Mouse (Mus musculus) forebrain, embryonic 10.5 days (tissue): ENCODE data around the gene Ubxn2a. TPM values are rescaled to one million over a fixed set of nuclear protein-coding genes. Genes with fewer than 3 reads are reported as not detected.

Source experiments
- DNase-seq: peaks from one replicate; pipeline ENCODE4 v3.0.0-alpha.2; 2017; ENCODE audit warnings: low spot score; ENCODE audit errors: extremely low spot score
- H3K27ac ChIP-seq: fragments of 300-500 bp; sonication (generic); 2 replicates; pipeline ENCODE4 v1.5.1; 2016; ENCODE audit warnings: mild to moderate bottlenecking
- H3K27me3 ChIP-seq: fragments of 300-500 bp; sonication (generic); 2 replicates; pipeline ENCODE4 v1.6.1; 2016; ENCODE audit warnings: mild to moderate bottlenecking; ENCODE audit not compliant: poor library complexity, severe bottlenecking
- H3K36me3 ChIP-seq: fragments of 300-500 bp; sonication (generic); replicated peaks from 2 replicates; pipeline ENCODE4 v1.6.1; 2016; ENCODE audit warnings: mild to moderate bottlenecking, moderate library complexity
- H3K4me1 ChIP-seq: fragments of 300-500 bp; sonication (generic); 2 replicates; pipeline ENCODE4 v1.6.1; 2016
- H3K4me3 ChIP-seq: fragments of 300-500 bp; sonication (generic); 2 replicates; pipeline ENCODE4 v1.5.1; 2016; ENCODE audit warnings: mild to moderate bottlenecking, moderate library complexity
- H3K9me3 ChIP-seq: fragments of 300-500 bp; sonication (generic); 2 replicates; pipeline ENCODE4 v1.6.1; 2016; ENCODE audit warnings: mild to moderate bottlenecking, moderate library complexity
- WGBS: fragments of 180-500 bp; shearing (Covaris S2); methylation state at CpG from one replicate; pipeline ENCODE4 v1.1.7; 2016; 5-methylcytosine and 5-hydroxymethylcytosine counted together
- polyA plus RNA-seq: library from polyadenylated mRNA; unstranded; fragments of >200 nt; fragmentation: Nextera tagmentation; extraction: Ambion mirVana; gene quantifications from 2 replicates; pipeline ENCODE4 v1.2.1, GENCODE M21; 2016

Gene Ubxn2a
- polyA plus RNA-seq, 1 experiment from 2014 or later, result 22.1 TPM

DNA sequence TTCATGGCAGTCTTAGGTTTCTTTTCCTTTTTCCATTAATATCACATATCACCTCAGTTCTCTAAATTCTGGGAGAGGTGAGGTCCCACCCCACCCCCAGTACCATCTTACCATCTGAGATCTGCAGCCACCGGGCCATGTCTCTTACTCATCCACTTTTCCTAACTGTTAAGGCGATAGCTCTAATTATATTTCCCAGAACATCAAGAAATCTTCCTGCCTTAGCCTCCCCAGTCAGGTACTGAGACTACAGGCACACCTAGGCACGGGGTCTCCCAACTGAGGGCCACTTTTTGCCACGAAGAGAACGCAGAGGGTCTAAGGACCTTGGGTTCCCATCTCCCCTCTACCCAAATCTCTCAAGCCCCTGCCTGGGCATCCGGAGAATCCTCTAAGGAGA is 34.0 kb downstream of the Ubxn2a start:
- DNase-seq, result no peak
- WGBS, result 72% methylated on average over 6 of the region's 6 CpGs
- peaks cover 11% of the 10 kb centered on the region for H3K4me1 ChIP-seq
- H3K9me3 ChIP-seq, result no peaks in the 10 kb centered on the region
- H3K27ac ChIP-seq, result peak overlapping the region; percentile 69
- peaks cover 25% of the 10 kb centered on the region for H3K27me3 ChIP-seq
- peaks cover 4% of the 10 kb centered on the region for H3K36me3 ChIP-seq
- H3K4me3 ChIP-seq, result peak overlapping the region; percentile 53

DNA sequence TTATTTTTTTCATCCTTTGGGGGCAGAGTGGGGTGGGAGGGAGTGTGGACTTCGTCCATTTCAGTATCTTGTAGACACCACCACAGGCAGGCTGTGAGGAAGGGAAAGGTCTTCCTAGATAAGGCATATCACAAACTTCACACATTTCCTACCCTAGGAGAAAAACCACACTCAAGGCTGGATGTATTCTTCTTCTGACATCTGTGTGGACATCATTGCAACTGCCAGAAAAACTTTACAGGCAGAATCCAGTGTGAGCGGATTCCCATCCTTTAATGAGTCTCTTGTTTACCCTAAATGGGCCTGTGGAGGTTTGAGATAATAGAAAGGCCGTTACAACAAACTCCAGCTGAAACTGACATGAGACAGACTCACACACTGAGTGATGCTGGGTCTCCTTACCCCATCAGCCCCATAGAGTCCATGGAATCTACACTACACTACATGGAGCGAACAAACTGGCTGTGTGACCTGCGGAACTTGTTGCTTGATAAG is 34.5 kb downstream of the Ubxn2a start:
- no peak overlapping the region for H3K4me3 ChIP-seq
- peaks cover 25% of the 10 kb centered on the region for H3K27me3 ChIP-seq
- H3K27ac ChIP-seq, result 0 out of 2 replicates have a peak overlapping the region, but pooled peaks have one; percentile 15
- peaks cover 11% of the 10 kb centered on the region for H3K4me1 ChIP-seq
- 78% methylated on average over 5 of the region's 5 CpGs for WGBS
- no peaks in the 10 kb centered on the region for H3K36me3 ChIP-seq
- no peak for DNase-seq
- H3K9me3 ChIP-seq, result no peaks in the 10 kb centered on the region

- Histone ChIP-seq H3K36me3 (no peaks in the 10 kb centered on the region), H3K27ac (0 out of 2 replicates have a peak overlapping the region, but pooled peaks have one; percentile 15), H3K9me3 (no peaks in the 10 kb centered on the region), H3K4me3 (no peak overlapping the region; the same call in 1 of the 2 replicates), H3K4me1 (peaks cover 11% of the 10 kb centered on the region), H3K27me3 (peaks cover 25% of the 10 kb centered on the region)
- 63% methylated on average over 4 of the region's 4 CpGs for WGBS
- no peak for DNase-seq
These were observed 35.2 kb downstream of the Ubxn2a start for GRCm38 (mm10) chr12:4872273-4872672.

DNA sequence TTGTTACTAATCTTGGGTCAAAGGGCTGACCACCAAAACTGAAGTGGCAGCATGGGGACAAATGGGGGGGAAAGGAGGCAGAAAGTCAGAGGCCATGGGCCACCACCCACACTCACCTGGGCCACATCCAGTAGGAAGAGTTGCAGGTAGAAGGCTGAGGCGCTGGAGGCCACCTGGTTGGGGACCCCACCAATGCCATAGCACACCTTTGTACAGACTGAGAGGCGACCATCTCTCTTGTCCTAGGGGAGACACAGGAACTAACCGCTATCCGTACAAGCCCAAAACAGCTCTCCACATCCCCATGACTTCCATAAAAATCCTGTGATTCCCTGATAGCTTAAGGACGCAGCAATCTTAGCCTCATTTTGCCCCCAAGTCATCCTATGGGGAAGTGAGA is 36.2 kb downstream of the Ubxn2a start:
- no peaks in the 10 kb centered on the region for H3K36me3 ChIP-seq
- no peaks in the 10 kb centered on the region for H3K9me3 ChIP-seq
- no peak overlapping the region for H3K27ac ChIP-seq
- peaks cover 25% of the 10 kb centered on the region for H3K27me3 ChIP-seq
- H3K4me1 ChIP-seq, result peaks cover 11% of the 10 kb centered on the region
- H3K4me3 ChIP-seq, result no peak overlapping the region
- no peak for DNase-seq
- 88% methylated on average over 5 of the region's 5 CpGs for WGBS

- Histone ChIP-seq H3K4me3 (no peak overlapping the region), H3K27ac (no peak overlapping the region)
These were observed 38.6 kb downstream of the Ubxn2a start for GRCm38 (mm10) chr12:4868924-4869323.

DNA sequence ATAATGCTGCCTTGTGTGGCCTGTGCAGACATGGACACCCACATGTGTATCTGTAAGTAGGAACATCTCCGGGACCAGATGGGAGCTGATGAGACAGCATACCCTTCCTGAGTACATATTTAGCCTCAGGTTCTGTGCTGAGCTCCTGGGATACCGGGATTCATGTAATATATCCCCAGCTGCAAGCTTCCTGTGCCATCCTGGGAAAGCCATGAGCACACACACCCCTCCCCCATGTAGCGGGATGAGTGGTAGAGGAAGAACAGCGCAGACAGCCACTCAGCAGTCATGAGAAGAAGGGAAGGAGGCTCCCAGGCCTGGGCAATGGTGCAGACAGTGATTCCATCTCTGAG is 43.2 kb downstream of the Ubxn2a start:
- Histone ChIP-seq H3K27me3 (no peaks in the 10 kb centered on the region), H3K4me1 (peaks cover 9% of the 10 kb centered on the region; the same call in 1 of the 2 replicates), H3K27ac (no peak overlapping the region), H3K9me3 (no peaks in the 10 kb centered on the region), H3K36me3 (no peaks in the 10 kb centered on the region), H3K4me3 (no peak overlapping the region)
- DNase-seq, result no peak
- 83% methylated on average over 4 of the region's 4 CpGs for WGBS

More at GRCm38 (mm10) chr12:4868924-4869323, 38.6 kb downstream of the Ubxn2a start:
- Histone ChIP-seq H3K4me1 (peaks cover 10% of the 10 kb centered on the region), H3K27me3 (peaks cover 14% of the 10 kb centered on the region), H3K9me3 (no peaks in the 10 kb centered on the region), H3K36me3 (no peaks in the 10 kb centered on the region)
- no peak for DNase-seq
- WGBS, result 79% methylated on average over 8 of the region's 8 CpGs

DNA sequence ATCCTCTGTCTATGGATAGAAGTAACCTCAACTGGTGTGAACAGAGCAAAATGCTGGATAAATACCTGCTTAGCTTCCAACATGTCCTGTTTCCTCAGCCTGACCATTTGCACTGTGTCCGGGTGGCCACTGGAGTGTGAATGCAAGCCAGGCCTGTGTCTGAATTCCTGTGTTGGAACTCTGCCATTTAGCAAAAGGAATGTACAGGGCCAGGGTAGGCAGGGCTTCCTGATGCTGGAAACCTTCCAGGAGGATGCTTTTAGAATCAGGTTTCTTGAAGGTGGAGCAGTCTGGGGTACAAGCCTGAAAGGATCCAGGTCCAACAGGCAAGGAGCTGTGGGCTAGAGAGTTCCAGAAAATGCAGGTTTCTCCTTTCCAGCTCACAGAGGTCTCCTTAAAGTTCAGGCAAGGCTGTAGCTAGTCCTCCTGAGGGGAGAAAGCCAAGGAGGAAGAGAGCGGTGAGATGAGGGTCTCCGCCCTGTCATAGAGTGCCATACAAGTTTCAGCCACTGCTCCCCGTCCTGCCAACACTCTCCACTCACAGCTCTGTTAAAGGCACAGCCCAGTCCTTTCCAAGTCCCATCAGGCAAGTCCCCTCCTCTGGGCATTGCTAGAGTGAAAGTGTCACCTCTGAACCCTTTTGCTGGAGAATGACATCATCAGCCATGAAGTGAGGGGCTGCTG is 43.7 kb downstream of the Ubxn2a start:
- H3K27me3 ChIP-seq, result no peaks in the 10 kb centered on the region
- no peaks in the 10 kb centered on the region for H3K36me3 ChIP-seq
- no peak overlapping the region for H3K4me3 ChIP-seq
- WGBS, result 90% methylated on average over 4 of the region's 4 CpGs
- H3K4me1 ChIP-seq, result peaks cover 9% of the 10 kb centered on the region; the same call in 1 of the 2 replicates
- no peak for DNase-seq
- no peak overlapping the region for H3K27ac ChIP-seq
- no peaks in the 10 kb centered on the region for H3K9me3 ChIP-seq

GRCm38 (mm10) chr12:4862672-4863071 is 44.8 kb downstream of the Ubxn2a start:
- no peaks in the 10 kb centered on the region for H3K9me3 ChIP-seq
- H3K27me3 ChIP-seq, result no peaks in the 10 kb centered on the region
- DNase-seq, result no peak
- no peak overlapping the region for H3K27ac ChIP-seq
- H3K36me3 ChIP-seq, result peaks cover 10% of the 10 kb centered on the region
- peaks cover 9% of the 10 kb centered on the region; the same call in 1 of the 2 replicates for H3K4me1 ChIP-seq
- H3K4me3 ChIP-seq, result no peak overlapping the region
- 93% methylated on average over 4 of the region's 4 CpGs for WGBS

DNA sequence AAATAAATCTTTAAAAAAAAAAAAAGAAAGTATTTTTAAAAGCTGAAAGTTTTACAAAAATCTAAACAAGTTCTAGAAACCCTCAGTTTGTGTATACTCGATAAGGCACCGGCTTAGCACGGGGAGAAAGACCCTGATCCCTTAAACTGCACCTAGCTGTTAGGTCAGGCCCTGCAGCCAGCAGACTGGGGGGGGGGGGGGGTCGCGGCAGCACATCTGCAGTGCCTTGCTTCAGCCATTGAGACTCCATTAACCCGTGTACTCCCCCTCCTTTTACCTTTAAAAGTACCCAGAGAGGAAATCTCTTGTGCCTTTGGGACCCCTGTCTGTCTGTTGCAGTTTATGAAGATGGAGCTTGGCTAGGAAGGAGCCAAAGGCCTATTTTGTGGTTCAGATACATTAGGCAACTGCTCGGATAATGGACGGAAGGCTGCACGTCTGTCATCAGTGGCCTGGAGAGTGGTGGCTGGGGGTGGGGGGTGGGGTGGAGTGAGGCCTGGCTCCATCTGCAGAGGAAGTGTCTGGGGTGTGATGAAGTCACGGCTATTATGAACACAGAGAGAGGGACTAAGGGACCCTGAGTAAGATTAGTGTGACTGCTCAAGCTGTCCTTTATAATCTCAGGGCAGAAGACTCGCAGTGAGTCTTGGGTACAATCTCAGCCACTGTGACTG is 48.1 kb downstream of the Ubxn2a start:
- H3K36me3 ChIP-seq, result peaks cover 36% of the 10 kb centered on the region
- H3K27me3 ChIP-seq, result no peaks in the 10 kb centered on the region
- H3K9me3 ChIP-seq, result no peaks in the 10 kb centered on the region
- H3K4me1 ChIP-seq, result peaks cover 6% of the 10 kb centered on the region; the same call in 1 of the 2 replicates
- WGBS, result 71% methylated on average over 11 of the region's 11 CpGs
- H3K4me3 ChIP-seq, result no peak overlapping the region
- DNase-seq, result no peak
- H3K27ac ChIP-seq, result no peak overlapping the region

DNA sequence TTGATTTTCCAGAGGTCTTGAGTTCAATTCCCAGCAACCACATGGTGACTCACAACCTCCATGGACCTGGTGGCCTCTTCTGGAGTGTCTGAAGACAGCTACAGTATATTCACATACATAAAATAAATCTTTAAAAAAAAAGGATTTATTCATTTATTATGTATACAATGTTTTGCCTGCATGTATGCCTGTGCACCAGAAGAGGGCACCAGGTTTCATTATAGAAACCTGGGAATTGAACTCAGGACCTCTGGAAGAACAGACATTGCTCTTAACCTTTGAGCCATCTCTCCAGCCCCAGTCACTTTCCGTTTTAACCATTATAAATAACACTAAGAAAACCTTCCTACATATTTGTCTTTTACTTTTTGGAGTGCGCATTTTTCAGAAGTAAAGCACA is 50.7 kb downstream of the Ubxn2a start:
- Histone ChIP-seq H3K36me3 (peaks cover 61% of the 10 kb centered on the region), H3K4me3 (no peak overlapping the region), H3K27me3 (no peaks in the 10 kb centered on the region), H3K9me3 (no peaks in the 10 kb centered on the region; the same call in 1 of the 2 replicates), H3K4me1 (no peaks in the 10 kb centered on the region), H3K27ac (no peak overlapping the region)
- 93% methylated on average over 2 of the region's 2 CpGs for WGBS
- DNase-seq, result no peak

GRCm38 (mm10) chr12:4856160-4856559 is 51.3 kb downstream of the Ubxn2a start:
- no peaks in the 10 kb centered on the region; the same call in 1 of the 2 replicates for H3K9me3 ChIP-seq
- peaks cover 68% of the 10 kb centered on the region for H3K36me3 ChIP-seq
- H3K4me3 ChIP-seq, result no peak overlapping the region
- H3K4me1 ChIP-seq, result no peaks in the 10 kb centered on the region
- H3K27me3 ChIP-seq, result no peaks in the 10 kb centered on the region
- H3K27ac ChIP-seq, result no peak overlapping the region
- 99% methylated on average over 5 of the region's 5 CpGs for WGBS
- DNase-seq, result no peak

GRCm38 (mm10) chr12:4843741-4844140 is 63.8 kb downstream of the Ubxn2a start:
- Histone ChIP-seq H3K36me3 (peaks cover 9% of the 10 kb centered on the region), H3K4me1 (peaks cover 32% of the 10 kb centered on the region), H3K27me3 (peaks cover 34% of the 10 kb centered on the region), H3K9me3 (no peaks in the 10 kb centered on the region), H3K4me3 (peak overlapping the region; percentile 74), H3K27ac (peak overlapping the region; percentile 86)
- WGBS, result under 1% methylated on average over 12 of the region's 12 CpGs
- peak; percentile 52 for DNase-seq
